Mouse (Mus musculus) heart, adult 2 months (tissue): ENCODE measurements around the gene Isoc2b. TPM values are rescaled to one million over a fixed set of nuclear protein-coding genes. Genes with fewer than 3 reads are reported as not detected.
A peak's percentile ranks its signal among the peaks of the same experiment; 100 is the strongest.

Experiments
- DNase-seq, 2 experiments: peaks; one replicate each; pipeline ENCODE4 v3.0.0; 2021
- H3K27ac ChIP-seq: fragments of 200-600 bp; 2 replicates; pipeline ENCODE4 v1.8.1; 2022
- H3K27me3 ChIP-seq: fragments of 200-500 bp; 2 replicates; pipeline ENCODE4 v1.6.1; 2012; ENCODE audit warnings: mild to moderate bottlenecking, low read length, inconsistent platforms, mixed read lengths; ENCODE audit not compliant: control insufficient read depth, insufficient read depth
- H3K36me3 ChIP-seq: fragments of 200-500 bp; 2 replicates; pipeline ENCODE4 v1.6.1; 2012; ENCODE audit warnings: low read length, inconsistent platforms; ENCODE audit not compliant: control insufficient read depth, insufficient read depth
- H3K4me1 ChIP-seq: fragments of 200-500 bp; 2 replicates; pipeline ENCODE4 v1.6.1; 2011; ENCODE audit warnings: low read length; ENCODE audit not compliant: control insufficient read depth, insufficient read depth
- H3K4me3 ChIP-seq: fragments of 200-600 bp; 2 replicates; pipeline ENCODE4 v1.8.1; 2022
- H3K79me2 ChIP-seq: fragments of 200-500 bp; replicated peaks from 2 replicates; pipeline ENCODE4 v1.6.1; 2012; ENCODE audit warnings: mild to moderate bottlenecking, inconsistent platforms, low read length, moderate library complexity, mixed read lengths; ENCODE audit not compliant: control insufficient read depth, insufficient read depth
- H3K9ac ChIP-seq: fragments of 200-500 bp; 2 replicates; pipeline ENCODE4 v1.6.1; 2012; ENCODE audit warnings: low read depth, mild to moderate bottlenecking, control low read depth, inconsistent platforms, low read length, mixed read lengths
- CTCF ChIP-seq: fragments of 200-600 bp; IDR thresholded peaks from 2 replicates; pipeline ENCODE4 v1.8.1; 2022; ENCODE audit warnings: antibody characterized with exemption, mild to moderate bottlenecking, moderate library complexity
- EP300 ChIP-seq: fragments of 200-500 bp; IDR thresholded peaks from 2 replicates; pipeline ENCODE4 v1.6.1; 2011; ENCODE audit warnings: low read depth, low read length, control low read depth; ENCODE audit not compliant: insufficient read depth
- POLR2A ChIP-seq: fragments of 200-500 bp; IDR thresholded peaks from 2 replicates; pipeline ENCODE4 v1.6.1; 2011; ENCODE audit warnings: mild to moderate bottlenecking, low read depth, low read length, control low read depth; ENCODE audit not compliant: insufficient read depth
- WGBS: fragments of 180-500 bp; shearing (Covaris S2); methylation state at CpG from one replicate; pipeline ENCODE4 v1.1.7; 2018; 5-methylcytosine and 5-hydroxymethylcytosine counted together
- intact Hi-C: fragments of 180-260 bp; cut with DNase I; formaldehyde crosslinking; loops from one replicate; pipeline ENCODE4 v1.15.1; 2025
- polyA plus RNA-seq: library from polyadenylated mRNA; depleted of rRNA; stranded (reverse); fragments of >200 nt; gene quantifications from 2 replicates; pipeline ENCODE4 v1.2.3, GENCODE M21; 2012; rRNA removed
- total RNA-seq, 2 experiments: library from RNA; stranded (reverse); gene quantifications; 2 replicates each; pipeline ENCODE4 v1.2.3; 2021

Gene Isoc2b
- total and polyA plus RNA-seq, 3 experiments = 3.5 to 10.3 (median 3.8) TPM

GRCm38 (mm10) chr7:4806716-4807115, 63.3 kb downstream of the Isoc2b start:
- Histone ChIP-seq H3K36me3 (peaks cover 25% of the 10 kb centered on the region), H3K9ac (no peak overlapping the region), H3K27me3 (no peaks in the 10 kb centered on the region), H3K4me3 (no peak overlapping the region), H3K27ac (no peak overlapping the region), H3K79me2 (no peaks in the 10 kb centered on the region), H3K4me1 (peaks cover 3% of the 10 kb centered on the region; the same call in 1 of the 2 replicates)
- TF ChIP-seq EP300 (no peak), CTCF (peak; percentile 77)
- DNase-seq = no peak
- 83% methylated on average over 7 of the region's 7 CpGs for WGBS
- intact Hi-C loops = loop anchor here (2.0 to 10.0 kb wide), 3 partner anchors 182 to 652 kb away; partner anchors contain the start of gene Leng9

DNA sequence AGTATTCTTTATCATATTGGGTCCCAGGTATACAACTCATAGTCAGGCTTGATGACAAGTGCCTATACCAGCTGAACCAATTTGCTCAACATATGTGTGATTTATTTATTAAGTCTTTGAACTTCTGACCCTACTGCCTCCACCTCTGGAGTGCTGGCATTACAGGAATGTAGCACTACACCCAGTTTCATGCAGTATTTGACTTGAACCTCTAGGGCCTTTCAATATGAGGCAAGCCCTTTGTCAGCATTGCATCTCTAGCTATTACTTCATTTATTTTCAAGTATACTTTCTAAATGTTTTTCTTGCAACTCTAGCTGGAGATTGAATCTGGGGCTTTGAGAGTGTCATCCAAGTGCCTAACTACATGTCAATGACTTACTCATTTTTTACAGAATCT, 67.8 kb downstream of the Isoc2b start:
- Histone ChIP-seq H3K79me2 (no peaks in the 10 kb centered on the region), H3K4me1 (no peaks in the 10 kb centered on the region), H3K9ac (no peak overlapping the region), H3K4me3 (no peak overlapping the region), H3K36me3 (peaks cover 6% of the 10 kb centered on the region), H3K27ac (no peak overlapping the region), H3K27me3 (no peaks in the 10 kb centered on the region)
- no peak for TF ChIP-seq POLR2A
- no peak for TF ChIP-seq EP300
- no peak for TF ChIP-seq CTCF
- intact Hi-C loops = loop anchor here (10.0 kb wide), 1 partner anchor 647 kb away; the partner anchor contains the start of gene Leng9
- no peak for DNase-seq

- TF ChIP-seq EP300 = no peak
- TF ChIP-seq CTCF = peak; percentile 81
- Histone ChIP-seq H3K27me3 (no peaks in the 10 kb centered on the region), H3K9ac (no peak overlapping the region), H3K4me1 (no peaks in the 10 kb centered on the region; the same call in 1 of the 2 replicates), H3K36me3 (peaks cover 2% of the 10 kb centered on the region; the same call in 1 of the 2 replicates), H3K79me2 (no peaks in the 10 kb centered on the region), H3K27ac (no peak overlapping the region), H3K4me3 (no peak overlapping the region)
- intact Hi-C loops = loop anchor here (10.0 kb wide), 2 partner anchors 141 to 661 kb away; partner anchors contain the start of genes Leng8 and Ppp6r1
- WGBS = 58% methylated on average over 7 of the region's 7 CpGs
- no peak for DNase-seq
Measured at GRCm38 (mm10) chr7:4795767-4796433, 74.2 kb downstream of the Isoc2b start.

Other genes with a start within 250 kb of the Isoc2b start
Only the 30 nearest of the 33 such genes appear.
- 10 to 100 TPM; 31.9 to 35.0 TPM for gene Hspbp1, start 185.2 kb downstream of the Isoc2b start, total RNA-seq
- 27.0 and 29.7 TPM in 2 replicates for gene Hspbp1, start 185.2 kb downstream of the Isoc2b start, polyA plus RNA-seq
- 1 to 10 TPM in 1 of 2 experiments, under 1 TPM in 1; 0.89 to 1.5 TPM for gene Brsk1, start 179.7 kb downstream of the Isoc2b start, total RNA-seq
- 1.7 and 2.2 TPM in 2 replicates for gene Brsk1, start 179.7 kb downstream of the Isoc2b start, polyA plus RNA-seq
- not detected for gene Tmem150b, start 145.0 kb downstream of the Isoc2b start, total RNA-seq
- gene Tmem150b, start 145.0 kb downstream of the Isoc2b start, polyA plus RNA-seq = 0.16 and 0.59 TPM in 2 replicates
- 10 to 100 TPM in 1 of 2 experiments, 1 to 10 TPM in 1; 8.5 to 11.2 TPM for gene Kmt5c, start 130.1 kb downstream of the Isoc2b start, total RNA-seq
- 36.4 and 38.5 TPM in 2 replicates for gene Kmt5c, start 130.1 kb downstream of the Isoc2b start, polyA plus RNA-seq
- gene Cox6b2, start 117.2 kb downstream of the Isoc2b start, total RNA-seq = 1 to 10 TPM; 1.7 to 3.5 TPM
- 7.7 and 8.6 TPM in 2 replicates for gene Cox6b2, start 117.2 kb downstream of the Isoc2b start, polyA plus RNA-seq
- gene Fam71e2, start 99.0 kb downstream of the Isoc2b start, total RNA-seq = not detected
- gene Fam71e2, start 99.0 kb downstream of the Isoc2b start, polyA plus RNA-seq = 0.09 and 0.35 TPM in 2 replicates
- not detected for gene Il11, start 87.4 kb downstream of the Isoc2b start, total RNA-seq
- 0.15 TPM in 1 of 2 replicates, not detected in the other for gene Il11, start 87.4 kb downstream of the Isoc2b start, polyA plus RNA-seq
- gene Tmem190, start 87.3 kb downstream of the Isoc2b start, total RNA-seq = not detected
- gene Tmem190, start 87.3 kb downstream of the Isoc2b start, polyA plus RNA-seq = 0.29 TPM in 1 of 2 replicates, not detected in the other
- gene Tmem238, start 80.6 kb downstream of the Isoc2b start, total RNA-seq = 1 to 10 TPM; 5.3 to 5.4 TPM
- 2.2 and 4.3 TPM in 2 replicates for gene Tmem238, start 80.6 kb downstream of the Isoc2b start, polyA plus RNA-seq
- 100 to 1,000 TPM; 492 to 575 TPM for gene Rpl28, start 77.4 kb downstream of the Isoc2b start, total RNA-seq
- gene Rpl28, start 77.4 kb downstream of the Isoc2b start, polyA plus RNA-seq = 135 and 202 TPM in 2 replicates
- gene Ube2s, start 57.7 kb downstream of the Isoc2b start, total RNA-seq = 10 to 100 TPM; 85.1 to 99.1 TPM
- gene Ube2s, start 57.7 kb downstream of the Isoc2b start, polyA plus RNA-seq = 167 and 265 TPM in 2 replicates
- under 1 TPM in 1 of 2 experiments, not detected in 1; 0.07 TPM for gene Shisa7, start 25.6 kb downstream of the Isoc2b start, total RNA-seq
- gene Shisa7, start 25.6 kb downstream of the Isoc2b start, polyA plus RNA-seq = 0.09 and 0.12 TPM in 2 replicates
- 10 to 100 TPM; 48.9 to 55.5 TPM for gene Isoc2a, start 6.9 kb upstream of the Isoc2b start, total RNA-seq
- 29.3 and 30.6 TPM in 2 replicates for gene Isoc2a, start 6.9 kb upstream of the Isoc2b start, polyA plus RNA-seq
- gene Gm36210, start 36.3 kb upstream of the Isoc2b start, total RNA-seq = under 1 TPM in 1 of 2 experiments, not detected in 1; 0.18 TPM
- gene Gm36210, start 36.3 kb upstream of the Isoc2b start, polyA plus RNA-seq = 0.20 and 0.29 TPM in 2 replicates
- 1 to 10 TPM; 6.8 to 9.4 TPM for gene Zfp628, start 45.0 kb upstream of the Isoc2b start, total RNA-seq
- gene Zfp628, start 45.0 kb upstream of the Isoc2b start, polyA plus RNA-seq = 6.1 and 7.5 TPM in 2 replicates
- gene Nat14, start 51.8 kb upstream of the Isoc2b start, total RNA-seq = 1 to 10 TPM; 5.6 to 5.8 TPM
- gene Nat14, start 51.8 kb upstream of the Isoc2b start, polyA plus RNA-seq = 3.5 TPM in 2 replicates
- gene Ssc5d, start 55.5 kb upstream of the Isoc2b start, total RNA-seq = 1 to 10 TPM; 1.7 to 2.9 TPM
- gene Ssc5d, start 55.5 kb upstream of the Isoc2b start, polyA plus RNA-seq = 5.9 and 6.4 TPM in 2 replicates
- 10 to 100 TPM; 26.5 to 35.6 TPM for gene Sbk2, start 94.1 kb upstream of the Isoc2b start, total RNA-seq
- 85.0 and 119 TPM in 2 replicates for gene Sbk2, start 94.1 kb upstream of the Isoc2b start, polyA plus RNA-seq
- gene Sbk3, start 100.9 kb upstream of the Isoc2b start, total RNA-seq = 10 to 100 TPM; 39.4 to 46.1 TPM
- 66.1 and 72.5 TPM in 2 replicates for gene Sbk3, start 100.9 kb upstream of the Isoc2b start, polyA plus RNA-seq
- 10 to 100 TPM; 12.3 to 14.0 TPM for gene Zfp579, start 125.9 kb upstream of the Isoc2b start, total RNA-seq
- gene Zfp579, start 125.9 kb upstream of the Isoc2b start, polyA plus RNA-seq = 51.8 and 70.2 TPM in 2 replicates
- gene Zfp524, start 144.2 kb upstream of the Isoc2b start, total RNA-seq = 1 to 10 TPM; 8.7 to 9.2 TPM
- gene Zfp524, start 144.2 kb upstream of the Isoc2b start, polyA plus RNA-seq = 14.7 and 17.7 TPM in 2 replicates
- 10 to 100 TPM; 17.9 to 20.4 TPM for gene Fiz1, start 144.4 kb upstream of the Isoc2b start, total RNA-seq
- 18.2 and 20.4 TPM in 2 replicates for gene Fiz1, start 144.4 kb upstream of the Isoc2b start, polyA plus RNA-seq
- gene Gm44973, start 145.2 kb upstream of the Isoc2b start, total RNA-seq = not detected
- gene Gm44973, start 145.2 kb upstream of the Isoc2b start, polyA plus RNA-seq = not detected in 2 replicates
- 10 to 100 TPM; 13.8 to 13.9 TPM for gene Zfp865, start 150.1 kb upstream of the Isoc2b start, total RNA-seq
- 13.5 and 16.9 TPM in 2 replicates for gene Zfp865, start 150.1 kb upstream of the Isoc2b start, polyA plus RNA-seq
- gene Ccdc106, start 150.3 kb upstream of the Isoc2b start, total RNA-seq = under 1 TPM in 1 of 2 experiments, not detected in 1; 0.25 TPM
- gene Ccdc106, start 150.3 kb upstream of the Isoc2b start, polyA plus RNA-seq = 0.53 TPM in 1 of 2 replicates, not detected in the other
- gene 4632433K11Rik, start 163.9 kb upstream of the Isoc2b start, total RNA-seq = not detected
- not detected in 2 replicates for gene 4632433K11Rik, start 163.9 kb upstream of the Isoc2b start, polyA plus RNA-seq
- gene Zfp784, start 168.2 kb upstream of the Isoc2b start, total RNA-seq = 1 to 10 TPM; 5.0 to 5.6 TPM
- 6.7 and 7.0 TPM in 2 replicates for gene Zfp784, start 168.2 kb upstream of the Isoc2b start, polyA plus RNA-seq
- 1 to 10 TPM; 3.4 to 4.4 TPM for gene Zfp580, start 181.3 kb upstream of the Isoc2b start, total RNA-seq
- 7.4 and 12.7 TPM in 2 replicates for gene Zfp580, start 181.3 kb upstream of the Isoc2b start, polyA plus RNA-seq
- 10 to 100 TPM; 65.6 to 68.5 TPM for gene U2af2, start 191.9 kb upstream of the Isoc2b start, total RNA-seq
- 84.4 and 118 TPM in 2 replicates for gene U2af2, start 191.9 kb upstream of the Isoc2b start, polyA plus RNA-seq
- 100 to 1,000 TPM; 160 to 192 TPM for gene Epn1, start 210.0 kb upstream of the Isoc2b start, total RNA-seq
- 174 and 181 TPM in 2 replicates for gene Epn1, start 210.0 kb upstream of the Isoc2b start, polyA plus RNA-seq